Mouse (Mus musculus): ENCODE data around the gene Ppp1r3c.

The Ppp1r3c gene

GRCm38 (mm10) chr19:36721139-36721538 lies 15.3 kb downstream of the Ppp1r3c start:
- DNase-seq (ENCODE audit: low spot score): no peak

- DNase-seq (ENCODE audit: low spot score): no peak
These were observed 20.2 kb downstream of the Ppp1r3c start for GRCm38 (mm10) chr19:36716221-36716620.

GRCm38 (mm10) chr19:36715591-36715990 lies 20.9 kb downstream of the Ppp1r3c start:
- DNase-seq (ENCODE audit: low spot score): no peak

GRCm38 (mm10) chr19:36714492-36714891 lies 22.0 kb downstream of the Ppp1r3c start:
- DNase-seq (ENCODE audit: low spot score): no peak

GRCm38 (mm10) chr19:36713092-36713491 lies 23.4 kb downstream of the Ppp1r3c start:
- DNase-seq (ENCODE audit: low spot score): peak; percentile 67

GRCm38 (mm10) chr19:36706195-36706594 lies 30.3 kb downstream of the Ppp1r3c start:
- DNase-seq (ENCODE audit: low spot score): no peak

- DNase-seq (ENCODE audit: low spot score): no peak
These were observed 30.9 kb downstream of the Ppp1r3c start for GRCm38 (mm10) chr19:36705286-36706146.

GRCm38 (mm10) chr19:36704763-36705162 lies 31.7 kb downstream of the Ppp1r3c start:
- no peak for DNase-seq (ENCODE audit: low spot score)

- peak; percentile 14 for DNase-seq (ENCODE audit: low spot score)
These were observed 34.4 kb downstream of the Ppp1r3c start for GRCm38 (mm10) chr19:36701809-36702622.

GRCm38 (mm10) chr19:36701366-36701765 lies 35.1 kb downstream of the Ppp1r3c start:
- DNase-seq (ENCODE audit: low spot score): no peak

- no peak for DNase-seq (ENCODE audit: low spot score)
These were observed 35.5 kb downstream of the Ppp1r3c start for GRCm38 (mm10) chr19:36700937-36701336.

GRCm38 (mm10) chr19:36699151-36699550 lies 37.3 kb downstream of the Ppp1r3c start:
- no peak for DNase-seq (ENCODE audit: low spot score)

- no peak for DNase-seq (ENCODE audit: low spot score)
These were observed 38.3 kb downstream of the Ppp1r3c start for GRCm38 (mm10) chr19:36698200-36698599.

- DNase-seq (ENCODE audit: low spot score): no peak
These were observed 39.8 kb downstream of the Ppp1r3c start for GRCm38 (mm10) chr19:36696601-36697122.

GRCm38 (mm10) chr19:36693530-36693929 lies 42.9 kb downstream of the Ppp1r3c start:
- no peak for DNase-seq (ENCODE audit: low spot score)

- no peak for DNase-seq (ENCODE audit: low spot score)
These were observed 44.5 kb downstream of the Ppp1r3c start for GRCm38 (mm10) chr19:36691941-36692340.

- DNase-seq (ENCODE audit: low spot score): no peak
These were observed 45.2 kb downstream of the Ppp1r3c start for GRCm38 (mm10) chr19:36691245-36691644.

- DNase-seq (ENCODE audit: low spot score): no peak
These were observed 47.2 kb downstream of the Ppp1r3c start for GRCm38 (mm10) chr19:36689205-36689604.

- DNase-seq (ENCODE audit: low spot score): peak; percentile 57
These were observed 48.4 kb downstream of the Ppp1r3c start for GRCm38 (mm10) chr19:36687843-36688637.

GRCm38 (mm10) chr19:36687044-36687443 lies 49.4 kb downstream of the Ppp1r3c start:
- no peak for DNase-seq (ENCODE audit: low spot score)

- no peak for DNase-seq (ENCODE audit: low spot score)
These were observed 50.4 kb downstream of the Ppp1r3c start for GRCm38 (mm10) chr19:36686016-36686415.

GRCm38 (mm10) chr19:36682560-36682959 lies 53.9 kb downstream of the Ppp1r3c start:
- no peak for DNase-seq (ENCODE audit: low spot score)

Measured in MN1 (cell line).